Mouse (Mus musculus) heart, embryonic 14.5 days (tissue): Measurements from ENCODE around the gene Cib1. TPM values are rescaled to one million over a fixed set of nuclear protein-coding genes. Genes with fewer than 3 reads are reported as not detected.
A peak's percentile ranks its signal among the peaks of the same experiment; 100 is the strongest.

Source experiments
- ATAC-seq: fragments of 200-750 bp; cut with Nextera tagmentation; 2 replicates; pipeline ENCODE4 v1.8.0; 2017; ENCODE audit warnings: low read depth, moderate TSS enrichment; ENCODE audit not compliant: insufficient number of reproducible peaks, insufficient read depth, low FRiP score
- H3K27ac ChIP-seq, 2 experiments: fragments of 200-500 bp in 1 of 2; fragments of 300-500 bp in 1 of 2; sonication (generic) in 1 of 2; replicated peaks in 1 of 2; 2 replicates each; pipeline ENCODE4 v1.5.1; 2012 to 2014; ENCODE audit warnings: low read depth in 2 of 2, low read length in 2 of 2, control low read depth in 1 of 2, mild to moderate bottlenecking in 1 of 2, mixed read lengths in 1 of 2; ENCODE audit not compliant: control insufficient read depth in 1 of 2, insufficient read depth in 1 of 2
- H3K27me3 ChIP-seq: fragments of 300-500 bp; sonication (generic); 2 replicates; pipeline ENCODE4 v1.6.1; 2014; ENCODE audit warnings: mild to moderate bottlenecking, low read length, control low read depth; ENCODE audit not compliant: control insufficient read depth, insufficient read depth
- H3K36me3 ChIP-seq: fragments of 300-500 bp; sonication (generic); 2 replicates; pipeline ENCODE4 v1.6.1; 2014; ENCODE audit warnings: mild to moderate bottlenecking, control low read depth, low read length, mixed read lengths; ENCODE audit not compliant: control insufficient read depth, insufficient read depth
- H3K4me1 ChIP-seq, 2 experiments: fragments of 200-500 bp in 1 of 2; fragments of 300-500 bp in 1 of 2; sonication (generic) in 1 of 2; 2 replicates each; pipeline ENCODE4 v1.6.1; 2012 to 2014; ENCODE audit warnings: low read length in 2 of 2, control low read depth in 1 of 2, mixed read lengths in 1 of 2; ENCODE audit not compliant: control insufficient read depth in 2 of 2, insufficient read depth in 2 of 2
- H3K4me2 ChIP-seq: fragments of 300-500 bp; sonication (generic); 2 replicates; pipeline ENCODE4 v1.6.1; 2014; ENCODE audit warnings: mild to moderate bottlenecking, low read length
- H3K4me3 ChIP-seq, 2 experiments: fragments of 200-500 bp in 1 of 2; fragments of 300-500 bp in 1 of 2; sonication (generic) in 1 of 2; 2 replicates each; pipeline ENCODE4 v1.5.1; 2012 to 2014; ENCODE audit warnings: low read length in 2 of 2, mild to moderate bottlenecking in 2 of 2, control low read depth in 1 of 2, low read depth in 1 of 2, moderate library complexity in 1 of 2; ENCODE audit not compliant: control insufficient read depth in 1 of 2, insufficient read depth in 1 of 2
- H3K9ac ChIP-seq: fragments of 300-500 bp; sonication (generic); 2 replicates; pipeline ENCODE4 v1.6.1; 2014; ENCODE audit warnings: mild to moderate bottlenecking, low read length
- H3K9me3 ChIP-seq: fragments of 300-500 bp; sonication (generic); 2 replicates; pipeline ENCODE4 v1.6.1; 2016; ENCODE audit warnings: low read length, control low read depth; ENCODE audit not compliant: control insufficient read depth
- WGBS: fragments of 180-500 bp; shearing (Covaris S2); extraction: QIAGEN DNeasy Blood & Tissue Kit; methylation state at CpG from one replicate; pipeline ENCODE4 v1.1.7; 2014; 5-methylcytosine and 5-hydroxymethylcytosine counted together
- polyA plus RNA-seq: library from polyadenylated mRNA; unstranded; fragments of >200 nt; fragmentation: Nextera tagmentation; extraction: Ambion mirVana; gene quantifications from 2 replicates; pipeline ENCODE4 v1.2.1, GENCODE M21; 2014

Cib1 gene
- polyA plus RNA-seq, 1 experiment from 2014 or later: 56.1 TPM

GRCm38 (mm10) chr7:80201888-80202540 lies 30.6 kb downstream of the Cib1 start:
- Histone ChIP-seq H3K4me2 (no peak overlapping the region), H3K27me3 (no peaks in the 10 kb centered on the region), H3K27ac (no peak overlapping the region), H3K9me3 (no peaks in the 10 kb centered on the region), H3K36me3 (peaks cover 8% of the 10 kb centered on the region; the same call in 1 of the 2 replicates), H3K4me1 (peaks cover 27 to 37% of the 10 kb centered on the region in 2 experiments), H3K9ac (no peak overlapping the region), H3K4me3 (no peak overlapping the region)
- WGBS: 87% methylated on average over 15 of the region's 15 CpGs
- ATAC-seq: no peak

GRCm38 (mm10) chr7:80200963-80201539 lies 31.6 kb downstream of the Cib1 start:
- Histone ChIP-seq H3K9me3 (no peaks in the 10 kb centered on the region), H3K9ac (no peak overlapping the region), H3K27ac (no peak overlapping the region), H3K4me3 (no peak overlapping the region), H3K4me2 (no peak overlapping the region), H3K27me3 (no peaks in the 10 kb centered on the region), H3K36me3 (peaks cover 8% of the 10 kb centered on the region; the same call in 1 of the 2 replicates), H3K4me1 (peaks cover 18 to 27% of the 10 kb centered on the region in 2 experiments)
- ATAC-seq: no peak
- 82% methylated on average over 5 of the region's 5 CpGs for WGBS

- WGBS: 92% methylated on average over 6 of the region's 6 CpGs
Measured at GRCm38 (mm10) chr7:80200588-80200945, 32.0 kb downstream of the Cib1 start.

GRCm38 (mm10) chr7:80199851-80200587 lies 32.6 kb downstream of the Cib1 start:
- Histone ChIP-seq H3K4me3 (no peak overlapping the region), H3K4me2 (no peak overlapping the region), H3K36me3 (peaks cover 8% of the 10 kb centered on the region; the same call in 1 of the 2 replicates), H3K27me3 (no peaks in the 10 kb centered on the region), H3K4me1 (peaks cover 14 to 22% of the 10 kb centered on the region in 2 experiments), H3K9ac (no peak overlapping the region), H3K9me3 (no peaks in the 10 kb centered on the region), H3K27ac (no peak overlapping the region)
- no peak for ATAC-seq
- WGBS: 80% methylated on average over 11 of the region's 11 CpGs

More at GRCm38 (mm10) chr7:80200588-80200945, 32.0 kb downstream of the Cib1 start:
- Histone ChIP-seq H3K9me3 (no peaks in the 10 kb centered on the region), H3K4me3 (no peak overlapping the region), H3K9ac (no peak overlapping the region), H3K36me3 (peaks cover 8% of the 10 kb centered on the region; the same call in 1 of the 2 replicates), H3K27ac (no peak overlapping the region), H3K27me3 (no peaks in the 10 kb centered on the region), H3K4me1 (peaks cover 15 to 26% of the 10 kb centered on the region in 2 experiments), H3K4me2 (no peak overlapping the region)
- no peak for ATAC-seq

- H3K27ac ChIP-seq: no peak overlapping the region
- peak overlapping the region; percentile 79 for H3K9ac ChIP-seq
- H3K36me3 ChIP-seq: peaks cover 8% of the 10 kb centered on the region; the same call in 1 of the 2 replicates
- 45% methylated on average over 6 of the region's 6 CpGs for WGBS
- H3K9me3 ChIP-seq: no peaks in the 10 kb centered on the region
- no peaks in the 10 kb centered on the region for H3K27me3 ChIP-seq
- H3K4me2 ChIP-seq: peak overlapping the region; percentile 82
- ATAC-seq: no peak
- peak overlapping the region; percentile 64 to 65 for H3K4me3 ChIP-seq
- peaks cover 14 to 24% of the 10 kb centered on the region in 2 experiments for H3K4me1 ChIP-seq
Measured at GRCm38 (mm10) chr7:80199286-80199685, 33.3 kb downstream of the Cib1 start.

GRCm38 (mm10) chr7:80198863-80199262 lies 33.8 kb downstream of the Cib1 start:
- no peaks in the 10 kb centered on the region for H3K9me3 ChIP-seq
- peak overlapping the region; percentile 82 for H3K4me2 ChIP-seq
- H3K4me1 ChIP-seq: peaks cover 13 to 25% of the 10 kb centered on the region in 2 experiments
- peak overlapping the region; percentile 64 to 65 for H3K4me3 ChIP-seq
- H3K27ac ChIP-seq: peak overlapping the region; percentile 27 to 79
- ATAC-seq: no peak
- WGBS: 1% methylated on average over 11 of the region's 11 CpGs
- H3K36me3 ChIP-seq: peaks cover 8% of the 10 kb centered on the region; the same call in 1 of the 2 replicates
- no peaks in the 10 kb centered on the region for H3K27me3 ChIP-seq
- H3K9ac ChIP-seq: peak overlapping the region; percentile 79

- under 1% methylated on average over 69 of the region's 74 CpGs for WGBS
- Histone ChIP-seq H3K27ac (peak overlapping the region; percentile 27 to 79), H3K36me3 (peaks cover 8% of the 10 kb centered on the region; the same call in 1 of the 2 replicates), H3K4me1 (peaks cover 7 to 18% of the 10 kb centered on the region in 2 experiments), H3K9ac (peak overlapping the region; percentile 79), H3K4me2 (peak overlapping the region; percentile 82), H3K4me3 (peak overlapping the region; percentile 64 to 65), H3K27me3 (no peaks in the 10 kb centered on the region), H3K9me3 (no peaks in the 10 kb centered on the region)
- peak; percentile 86 for ATAC-seq
Measured at GRCm38 (mm10) chr7:80197941-80198778, 34.5 kb downstream of the Cib1 start.
